Mouse (Mus musculus): ENCODE measurements around the gene Jak1.

DNA sequence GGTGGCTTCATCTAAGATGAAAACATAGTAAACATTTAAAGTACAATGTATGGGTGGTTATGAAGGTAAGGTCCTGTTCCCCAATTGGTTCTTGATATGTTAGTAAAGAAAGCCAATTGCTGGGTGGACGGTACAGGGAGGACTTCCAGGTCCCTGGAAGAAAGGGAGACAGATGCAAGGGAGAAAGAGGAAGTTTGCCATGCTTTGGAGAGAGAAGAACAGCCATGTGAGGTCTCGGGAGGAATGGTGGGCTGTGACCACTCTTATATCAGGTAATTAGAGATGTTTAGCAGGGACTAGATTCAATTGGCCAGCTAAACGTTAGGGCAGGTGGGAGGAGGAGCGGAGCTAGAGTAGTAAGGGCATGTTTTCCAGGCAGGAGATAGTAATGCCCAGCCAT is 42.2 kb upstream of the Jak1 start:
- no peak for TF ChIP-seq CTCF (IDR thresholded peaks at IDR 0.05; ENCODE audit: low read depth)
- TF ChIP-seq EP300 (IDR thresholded peaks at IDR 0.05; ENCODE audit: low read depth), result no peak
